Mouse (Mus musculus) telencephalon, adult 2 months (tissue): ENCODE data around the gene Hspb8.

Source experiments
- DNase-seq: peaks from one replicate; pipeline ENCODE4 v3.0.0-alpha.2; 2011; ENCODE audit warnings: low read depth, low spot score

Hspb8 gene

GRCm38 (mm10) chr5:116422699-116423201 lies at the start of gene Hspb8:
Gene Hspb8 (minus strand): TSS chr5:116422864.
- DNase-seq = no peak

GRCm38 (mm10) chr5:116461354-116462042 lies 38.8 kb upstream of the Hspb8 start:
- no peak for DNase-seq

DNA sequence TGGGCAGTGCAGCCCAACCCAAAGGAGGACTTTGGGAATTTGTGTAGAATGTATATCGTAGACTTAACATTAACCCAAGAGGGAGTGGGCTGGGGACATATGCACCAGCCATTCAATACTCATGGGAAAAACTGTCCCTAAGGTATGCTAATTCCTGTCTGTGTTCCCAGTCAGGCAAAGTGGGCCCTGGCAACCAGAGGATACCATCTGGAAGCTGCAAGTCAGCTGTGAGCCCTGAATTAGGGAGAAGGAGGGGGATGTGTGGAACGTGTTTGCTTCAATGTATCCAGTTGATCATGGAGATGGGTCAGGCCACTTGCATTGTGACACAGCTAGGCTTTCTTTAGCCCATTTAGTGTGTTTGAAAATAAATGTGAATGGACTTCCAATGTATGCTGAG lies 37.3 kb upstream of the Hspb8 start:
- DNase-seq = peak; percentile 42

DNA sequence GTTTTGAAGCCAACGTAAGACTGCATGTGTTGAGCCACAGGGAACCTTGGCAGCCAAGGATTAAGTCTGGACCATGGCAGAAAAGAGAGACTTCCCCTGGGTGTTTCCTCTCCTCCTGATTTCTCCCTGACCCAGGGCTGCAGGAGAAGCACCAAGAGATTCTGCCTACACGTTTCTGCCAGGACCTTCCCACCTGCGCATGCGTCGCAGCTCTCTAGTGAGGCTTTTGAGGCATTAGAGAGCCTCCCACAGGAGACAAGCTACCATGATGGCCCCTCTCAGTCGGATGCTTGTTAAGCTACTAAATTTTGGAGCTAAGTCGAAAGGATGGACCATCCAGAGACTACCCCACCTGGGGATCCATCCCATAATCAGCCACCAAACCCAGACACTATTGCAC lies 35.1 kb upstream of the Hspb8 start:
- no peak for DNase-seq

DNA sequence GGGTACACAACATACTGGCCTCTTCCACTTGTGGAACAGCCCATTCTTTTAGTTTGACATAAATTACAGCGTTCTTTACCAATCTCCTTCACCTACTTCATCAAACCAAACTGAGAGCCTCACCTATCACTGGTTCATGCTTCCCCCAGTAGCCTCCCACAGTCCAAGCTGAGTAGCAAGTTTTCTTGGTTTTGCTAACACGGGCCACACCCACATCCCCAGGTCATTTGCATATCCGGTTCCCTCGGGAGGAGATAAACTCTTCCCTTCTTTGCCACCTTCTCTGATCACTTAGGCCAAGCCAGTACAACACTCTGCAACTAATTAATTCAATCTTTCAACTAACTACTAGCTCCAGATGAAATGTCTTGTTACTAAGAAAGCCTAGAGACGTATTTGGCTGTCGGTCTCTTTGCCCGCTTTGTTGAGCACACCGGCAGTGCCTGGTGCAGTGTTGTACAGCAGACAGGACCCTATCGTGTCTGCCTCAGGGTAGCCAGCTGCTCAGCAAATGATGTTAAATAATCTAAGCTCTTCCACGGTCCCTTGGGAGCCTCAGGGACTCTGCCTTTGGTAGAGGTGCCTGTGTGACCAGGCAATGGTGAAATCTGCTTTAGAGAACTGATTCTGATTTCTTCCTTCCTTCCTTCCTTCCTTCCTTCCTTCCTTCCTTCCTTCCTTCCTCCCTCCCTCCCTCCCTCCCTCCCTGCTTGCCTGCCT lies 34.3 kb upstream of the Hspb8 start:
- DNase-seq = no peak

DNA sequence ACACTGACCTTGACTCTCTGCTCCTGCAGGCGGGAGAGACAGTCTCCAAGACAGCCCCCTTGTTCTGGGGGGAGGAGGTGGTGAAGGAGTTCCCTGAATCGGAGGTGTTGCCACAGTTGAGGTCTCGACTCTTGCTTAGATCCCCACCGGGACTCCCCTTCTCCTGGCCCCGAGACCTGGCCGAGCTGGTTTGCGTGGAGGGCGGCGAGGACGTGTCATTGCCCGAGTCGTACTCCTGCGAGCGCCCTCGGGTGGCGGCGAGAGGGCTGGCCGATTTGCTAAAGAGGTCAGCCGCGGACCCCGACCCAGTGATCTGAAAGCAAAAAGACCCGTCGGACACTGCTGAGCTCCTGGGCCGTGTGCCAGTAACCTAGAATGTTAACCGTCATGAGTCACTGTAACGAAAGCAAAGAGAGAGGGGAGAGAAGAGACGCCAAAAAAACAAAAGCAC lies 30.8 kb upstream of the Hspb8 start:
- no peak for DNase-seq

DNA sequence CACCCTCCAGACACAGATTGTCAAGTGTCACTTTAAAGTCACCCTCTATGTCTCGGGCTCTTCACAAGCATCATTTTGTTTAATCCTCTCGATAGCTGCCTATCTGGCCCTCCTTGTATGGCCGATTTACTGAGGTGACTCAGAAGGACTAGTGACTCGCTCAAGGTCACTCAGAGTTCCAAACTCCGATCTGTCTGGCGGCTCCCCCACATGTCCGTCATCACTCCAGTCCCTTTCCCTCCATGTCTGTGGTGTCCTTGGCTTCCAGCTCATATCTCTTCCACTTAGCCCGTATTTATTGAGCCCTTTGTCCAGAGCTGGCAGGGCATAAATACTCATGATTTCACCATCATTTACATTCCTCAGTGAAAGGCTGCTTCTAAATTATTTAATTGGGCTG lies 28.2 kb upstream of the Hspb8 start:
- no peak for DNase-seq

DNA sequence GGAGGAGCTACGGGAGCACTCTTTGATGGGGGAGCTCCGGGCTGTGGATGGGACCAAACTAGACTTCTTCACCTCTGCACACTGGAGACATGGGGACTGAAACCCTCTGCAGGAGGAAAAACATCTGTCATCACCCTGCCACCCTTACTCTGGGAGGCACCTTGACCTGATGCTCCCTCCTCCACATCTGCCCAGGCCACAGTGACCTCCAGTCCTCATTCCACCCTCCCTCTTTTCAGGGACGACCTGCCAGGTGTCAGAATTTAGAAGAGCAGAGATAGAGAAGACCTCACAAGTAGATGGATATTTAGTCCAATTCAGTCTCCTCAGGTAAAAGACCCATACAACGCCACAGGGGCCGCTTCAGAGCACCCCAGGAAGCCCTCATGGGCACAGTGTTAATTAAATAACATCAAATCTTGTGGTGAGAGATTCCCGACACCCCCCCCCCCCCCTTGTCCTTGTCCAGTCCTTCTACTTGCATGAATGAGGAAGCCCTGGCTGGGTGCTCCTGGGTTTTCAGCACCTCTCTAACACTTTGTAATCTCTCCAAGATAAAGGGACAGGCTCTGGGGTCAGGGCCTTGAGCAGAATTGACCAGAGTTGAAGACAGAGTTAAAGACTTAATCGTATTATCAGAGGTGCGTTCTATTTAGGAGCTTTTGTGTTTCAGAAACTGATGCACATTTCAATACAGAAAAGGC lies 27.0 kb upstream of the Hspb8 start:
- no peak for DNase-seq

- no peak for DNase-seq
These were observed 25.9 kb upstream of the Hspb8 start for GRCm38 (mm10) chr5:116448409-116449191.

DNA sequence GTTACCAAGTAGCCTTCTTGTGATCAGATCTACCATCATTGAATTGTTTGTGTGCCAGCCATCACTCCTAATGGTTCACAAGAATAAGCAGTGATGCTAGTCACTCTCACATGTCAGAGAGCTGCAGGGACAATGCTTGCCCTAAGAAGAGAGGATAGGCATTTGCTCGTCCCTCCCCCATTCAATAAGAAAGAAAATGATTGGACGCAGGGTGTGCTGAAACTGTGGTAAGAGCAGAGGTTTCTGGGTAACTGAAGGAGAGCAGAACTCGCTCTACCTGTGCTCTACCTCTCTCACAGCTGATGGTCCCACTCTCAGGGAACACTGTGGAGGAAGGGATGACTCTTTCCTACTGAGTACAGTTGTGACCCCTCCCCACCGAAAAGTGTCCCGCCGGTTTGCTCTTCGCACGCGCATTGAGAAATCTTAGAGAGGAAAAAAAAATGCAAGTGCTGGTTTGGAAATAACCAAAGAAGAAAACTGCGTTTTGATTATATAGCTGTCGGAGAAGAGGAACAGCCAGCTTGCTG lies 25.2 kb upstream of the Hspb8 start:
- no peak for DNase-seq

GRCm38 (mm10) chr5:116446552-116446951 lies 23.9 kb upstream of the Hspb8 start:
- peak; percentile 55 for DNase-seq

DNA sequence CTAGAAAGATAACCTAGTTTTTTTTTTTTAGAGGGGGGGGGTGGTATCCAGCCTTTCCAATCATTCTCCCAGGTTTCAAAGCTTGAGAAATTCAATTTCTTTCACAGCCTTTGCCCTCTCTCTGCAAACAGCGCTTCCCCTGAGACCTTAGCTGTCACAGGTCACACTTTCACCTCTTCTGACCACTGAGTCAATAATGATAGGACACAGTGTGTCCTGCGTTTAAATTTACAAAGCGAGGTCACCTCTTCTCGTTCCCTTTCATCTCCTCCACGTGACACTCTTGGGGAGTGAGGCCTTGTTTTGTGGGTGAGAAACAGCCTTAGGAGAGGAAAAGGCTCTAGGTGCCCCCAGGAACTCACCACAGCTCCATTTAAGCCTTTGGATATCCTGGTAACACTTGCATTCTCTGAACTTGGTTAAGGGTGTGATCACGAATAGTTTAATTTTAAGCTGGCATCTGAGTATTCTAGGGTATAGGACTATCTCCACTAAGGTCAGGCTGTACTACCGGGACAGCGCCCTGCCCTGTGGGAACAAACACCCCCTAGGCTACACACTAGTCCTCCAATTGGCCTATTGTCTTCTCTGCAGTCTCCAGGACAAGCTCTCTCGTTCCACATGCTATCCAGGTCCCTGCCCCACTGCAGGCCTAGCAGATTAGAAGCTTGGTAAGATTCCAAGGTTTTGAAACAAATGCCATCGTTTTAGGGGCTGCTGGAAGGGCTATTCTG lies 23.1 kb upstream of the Hspb8 start:
- no peak for DNase-seq

DNA sequence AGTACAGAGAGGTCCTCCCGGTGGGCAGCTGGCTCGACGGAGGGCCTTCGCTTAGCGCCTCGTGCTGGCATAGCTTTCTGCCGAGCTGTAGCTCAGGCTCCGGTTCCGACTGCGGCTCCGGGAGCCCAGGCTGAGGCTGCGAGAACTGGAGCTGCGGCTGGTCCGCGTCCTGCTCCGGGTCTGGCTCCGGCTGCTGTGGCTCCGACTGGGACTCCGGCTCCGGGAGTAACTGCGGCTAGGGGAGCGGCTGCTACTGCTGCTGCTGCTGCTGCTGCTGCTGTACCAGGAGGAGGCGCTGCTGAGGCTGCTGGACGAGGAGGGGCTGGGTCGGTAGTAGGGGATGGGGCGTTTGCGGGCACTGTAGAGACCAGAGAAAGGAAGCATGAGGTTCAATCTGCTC lies 21.9 kb upstream of the Hspb8 start:
- no peak for DNase-seq

DNA sequence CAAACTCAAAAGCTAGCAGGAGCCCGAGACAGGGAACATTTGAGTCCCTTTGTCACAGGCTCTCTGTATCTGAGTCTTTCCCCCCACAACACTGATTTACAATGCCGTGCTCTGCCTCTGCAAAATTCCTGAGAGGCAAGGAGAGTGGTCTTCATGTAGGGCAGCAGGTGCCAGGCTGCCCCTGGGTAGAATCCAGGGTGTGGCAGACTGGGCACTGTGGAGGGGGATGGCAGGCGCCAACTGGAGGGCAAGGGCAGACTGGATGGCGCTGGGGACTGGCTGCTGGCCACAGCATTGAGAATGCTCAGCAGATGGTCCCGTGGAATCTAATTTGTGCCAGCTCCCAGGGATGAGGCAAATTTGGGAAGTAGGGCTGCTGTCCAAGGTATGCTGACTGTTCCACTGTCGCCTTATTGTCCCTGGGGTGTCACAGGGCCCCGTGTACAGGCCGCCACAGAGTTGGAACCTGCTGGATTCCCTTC lies 20.8 kb upstream of the Hspb8 start:
- DNase-seq = peak; percentile 53

- peak; percentile 83 for DNase-seq
These were observed 20.2 kb upstream of the Hspb8 start for GRCm38 (mm10) chr5:116442697-116443458.

- peak; percentile 93 for DNase-seq
These were observed 17.6 kb upstream of the Hspb8 start for GRCm38 (mm10) chr5:116440251-116440650.

- no peak for DNase-seq
These were observed 15.7 kb upstream of the Hspb8 start for GRCm38 (mm10) chr5:116438328-116438727.

DNA sequence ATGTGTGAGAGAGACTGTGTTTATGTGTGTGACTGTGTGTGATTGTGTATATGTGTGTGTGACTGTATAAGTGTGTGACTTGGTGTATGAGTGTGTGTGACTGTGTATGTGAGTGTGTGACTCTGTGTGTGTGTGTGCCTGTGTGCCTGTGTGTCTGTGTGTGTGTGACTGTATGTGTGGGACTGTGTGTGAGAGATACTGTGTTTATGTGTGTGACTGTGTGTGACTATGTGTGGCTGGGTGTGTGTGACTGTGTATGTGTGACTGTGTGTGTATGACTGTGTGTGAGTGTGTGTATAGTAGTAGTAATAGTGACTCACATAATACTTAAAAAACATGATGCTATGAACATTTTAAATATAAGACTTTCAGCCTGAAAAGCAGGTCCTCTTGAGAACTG lies 13.5 kb upstream of the Hspb8 start:
- DNase-seq = no peak

- no peak for DNase-seq
These were observed 12.5 kb upstream of the Hspb8 start for GRCm38 (mm10) chr5:116434976-116435850.
